Mouse (Mus musculus) central nervous system, embryonic 11.5 days (tissue): ENCODE measurements around the gene Entpd6. TPM values are rescaled to one million over a fixed set of nuclear protein-coding genes. Genes with fewer than 3 reads are reported as not detected.

Experiments
- polyA plus RNA-seq: library from polyadenylated mRNA; depleted of rRNA; stranded (reverse); fragments of >200 nt; gene quantifications from 2 replicates; pipeline ENCODE4 v1.2.3, GENCODE M21; 2012; rRNA removed

Gene Entpd6
- polyA plus RNA-seq = 17.6 and 23.1 TPM in 2 replicates

DNA sequence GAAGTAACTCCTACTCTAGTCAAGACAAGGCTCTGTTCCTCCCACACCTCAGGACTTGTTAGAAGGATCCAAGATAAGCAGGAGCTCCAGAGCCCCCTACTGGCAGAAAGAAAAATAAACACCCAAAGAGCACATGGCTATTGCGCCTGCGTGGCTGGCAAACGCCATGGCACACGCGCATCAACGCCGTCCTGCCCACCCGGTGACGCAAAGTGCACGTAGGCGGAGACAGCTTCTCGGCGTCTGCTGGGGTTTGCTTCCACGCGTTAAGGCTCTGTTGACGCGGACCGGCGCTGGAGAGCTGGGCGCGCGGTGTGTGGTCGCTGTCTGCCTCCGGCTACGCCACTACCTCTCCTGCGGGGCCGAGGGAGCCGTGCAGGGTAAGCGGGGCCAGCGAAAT, at the start of gene Entpd6:
Entpd6 (plus strand) TSS at position 189 of the 400 bp plus-strand sequence.

DNA sequence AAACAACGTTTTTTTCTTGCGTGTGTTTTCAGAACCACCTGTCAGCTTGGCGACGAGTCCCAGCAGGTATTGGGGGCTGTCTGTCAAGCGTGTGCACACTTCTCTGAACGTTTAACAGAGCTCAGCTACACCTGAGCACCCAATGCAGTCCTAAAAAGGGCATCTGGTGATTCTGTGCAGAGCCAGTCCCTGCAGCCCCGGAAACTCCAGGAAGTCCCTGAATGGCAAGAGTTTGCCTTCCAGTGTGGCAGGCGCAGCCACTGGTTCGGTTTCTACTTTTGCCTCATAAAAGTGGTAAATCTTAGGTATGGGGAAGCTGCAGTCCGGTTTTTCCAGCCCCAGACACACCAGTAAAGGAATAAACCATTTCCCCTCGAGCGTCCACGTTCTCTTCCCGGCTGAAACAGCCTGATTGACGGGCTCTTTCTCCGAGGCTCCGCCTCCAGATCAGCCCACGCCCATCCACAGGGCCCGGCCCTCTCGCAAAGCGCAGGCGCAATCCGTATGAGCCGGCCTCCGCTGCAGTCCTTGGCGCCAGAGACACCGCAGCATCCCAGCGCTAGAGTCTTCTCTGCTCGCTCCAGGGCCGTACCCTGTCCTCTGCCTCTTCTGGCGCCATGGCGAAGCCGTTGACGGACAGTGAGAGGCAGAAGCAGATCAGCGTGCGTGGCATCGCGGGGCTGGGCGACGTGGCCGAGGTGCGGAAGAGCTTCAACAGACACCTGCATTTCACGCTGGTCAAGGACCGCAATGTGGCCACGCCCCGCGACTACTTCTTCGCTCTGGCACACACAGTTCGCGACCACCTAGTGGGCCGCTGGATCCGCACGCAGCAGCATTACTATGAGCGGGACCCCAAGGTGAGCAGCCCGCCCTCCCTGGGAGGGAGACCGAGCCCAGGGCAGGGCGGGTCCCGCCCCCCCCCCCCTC, 37.7 kb downstream of the Entpd6 start, which contains the start of gene Pygb:
Pygb (plus strand) TSS at position 485 of the 930 bp plus-strand sequence.

Other genes with a start within 250 kb of the Entpd6 start
- gene Cst7, start 178.6 kb upstream of the Entpd6 start, polyA plus RNA-seq = 0.12 and 0.30 TPM in 2 replicates
- gene Apmap, start 140.5 kb upstream of the Entpd6 start, polyA plus RNA-seq = 37.6 and 65.9 TPM in 2 replicates
- gene Acss1, start 80.5 kb upstream of the Entpd6 start, polyA plus RNA-seq = 19.2 and 29.4 TPM in 2 replicates
- gene Vsx1, start 59.7 kb upstream of the Entpd6 start, polyA plus RNA-seq = 0.35 and 0.64 TPM in 2 replicates
- 41.2 and 46.6 TPM in 2 replicates for gene Pygb, start 37.7 kb downstream of the Entpd6 start, polyA plus RNA-seq
- gene Abhd12, start 155.7 kb downstream of the Entpd6 start, polyA plus RNA-seq = 26.1 and 37.0 TPM in 2 replicates
- 56.4 and 64.6 TPM in 2 replicates for gene Gins1, start 156.4 kb downstream of the Entpd6 start, polyA plus RNA-seq